Mouse (Mus musculus) 3134 (cell line): Measurements from ENCODE around the gene Tent4a.

Experiments used
- DNase-seq: peaks from one replicate; pipeline ENCODE4 v3.0.0-alpha.2; 2011; ENCODE audit warnings: low spot score; ENCODE audit not compliant: insufficient read length; ENCODE audit errors: extremely low read depth

Tent4a gene

GRCm38 (mm10) chr13:69481634-69482505 is 52.5 kb downstream of the Tent4a start:
- no peak for DNase-seq

GRCm38 (mm10) chr13:69481026-69481425 is 53.4 kb downstream of the Tent4a start:
- no peak for DNase-seq

GRCm38 (mm10) chr13:69479906-69480305 is 54.5 kb downstream of the Tent4a start:
- DNase-seq: no peak

- DNase-seq: no peak
Observed at GRCm38 (mm10) chr13:69478703-69479102, 55.7 kb downstream of the Tent4a start.

GRCm38 (mm10) chr13:69460635-69461465 is 73.6 kb downstream of the Tent4a start:
- peak; percentile 7 for DNase-seq

- DNase-seq: peak; percentile 12
Observed at GRCm38 (mm10) chr13:69459657-69460458, 74.6 kb downstream of the Tent4a start.

GRCm38 (mm10) chr13:69458891-69459290 is 75.5 kb downstream of the Tent4a start:
- DNase-seq: no peak

- no peak for DNase-seq
Observed at GRCm38 (mm10) chr13:69458461-69458860, 76.0 kb downstream of the Tent4a start.

GRCm38 (mm10) chr13:69457105-69457504 is 77.3 kb downstream of the Tent4a start:
- DNase-seq: no peak

- DNase-seq: no peak
Observed at GRCm38 (mm10) chr13:69456641-69457040, 77.8 kb downstream of the Tent4a start.

- DNase-seq: no peak
Observed at GRCm38 (mm10) chr13:69455476-69456175, 78.8 kb downstream of the Tent4a start.
